Mouse (Mus musculus) liver (tissue): ENCODE measurements around the gene Pde4b.

ENCODE experiments used
- DNase-seq: peaks from one replicate; pipeline ENCODE4 v3.0.0-alpha.2; 2020; ENCODE audit warnings: mixed read lengths

Gene Pde4b

GRCm38 (mm10) chr4:102408938-102409337 lies 321.6 kb downstream of the Pde4b start:
- DNase-seq: no peak

DNA sequence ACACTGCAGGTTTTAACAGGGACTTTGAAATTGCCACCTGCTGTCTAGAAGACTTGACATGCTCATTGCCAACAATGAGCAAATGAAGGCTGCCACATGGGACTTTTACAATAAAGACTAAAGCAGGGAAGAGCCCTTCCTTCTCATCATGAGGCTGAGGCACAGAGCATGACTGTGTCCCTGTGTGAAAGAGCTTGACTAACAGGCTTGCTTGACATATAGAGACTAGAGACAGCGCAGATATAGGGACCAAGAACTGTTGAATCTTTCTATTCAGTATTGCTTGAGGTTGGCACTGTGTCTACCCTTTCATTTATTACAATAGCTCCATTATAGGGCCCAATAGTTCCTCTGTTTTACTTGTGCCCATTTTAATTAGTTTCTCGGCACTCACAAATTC lies 325.8 kb downstream of the Pde4b start:
- DNase-seq: no peak

GRCm38 (mm10) chr4:102413794-102414193 lies 326.5 kb downstream of the Pde4b start:
- no peak for DNase-seq

DNA sequence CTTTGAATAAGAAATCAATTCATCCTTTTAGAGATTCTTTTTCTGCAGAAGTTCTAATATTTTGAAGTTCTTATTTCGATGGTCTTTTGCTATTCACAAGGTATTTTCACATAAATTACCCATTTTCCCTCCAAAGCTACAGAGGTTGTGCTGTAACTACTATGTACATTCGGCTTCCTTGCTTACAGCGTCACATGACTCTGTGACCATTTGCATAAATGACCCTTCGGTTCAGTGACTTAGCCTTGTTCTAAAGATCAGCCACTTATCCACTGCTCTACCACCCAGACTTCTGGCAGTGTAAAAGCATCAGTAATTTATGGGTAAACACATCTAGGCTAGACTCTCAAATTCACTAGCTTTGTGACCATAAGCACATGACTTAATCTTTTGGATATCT lies 327.3 kb downstream of the Pde4b start:
- no peak for DNase-seq

GRCm38 (mm10) chr4:102420794-102421397 lies 333.6 kb downstream of the Pde4b start:
- DNase-seq: no peak

GRCm38 (mm10) chr4:102421398-102421859 lies 334.1 kb downstream of the Pde4b start:
- no peak for DNase-seq

DNA sequence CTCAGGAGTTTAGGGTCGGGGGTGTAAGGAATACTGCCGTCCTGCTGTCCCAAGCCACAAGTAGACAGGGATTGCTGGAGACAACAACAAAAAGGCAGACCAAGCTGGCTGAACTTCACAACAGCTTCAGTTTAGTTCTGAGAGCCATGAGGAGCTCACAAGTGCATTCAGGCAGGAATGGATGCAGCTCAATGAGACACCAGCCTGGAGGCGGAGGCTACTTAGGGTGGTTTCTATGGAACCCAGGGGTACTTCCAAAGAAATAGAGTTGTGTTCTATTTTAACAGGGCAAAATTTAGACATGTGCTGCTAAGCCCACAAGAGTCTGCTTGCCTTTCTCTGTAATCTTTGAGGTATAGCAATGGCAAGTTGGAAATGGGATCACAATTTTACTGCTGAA lies 336.8 kb downstream of the Pde4b start:
- DNase-seq: no peak

GRCm38 (mm10) chr4:102425422-102425821 lies 338.1 kb downstream of the Pde4b start:
- no peak for DNase-seq

DNA sequence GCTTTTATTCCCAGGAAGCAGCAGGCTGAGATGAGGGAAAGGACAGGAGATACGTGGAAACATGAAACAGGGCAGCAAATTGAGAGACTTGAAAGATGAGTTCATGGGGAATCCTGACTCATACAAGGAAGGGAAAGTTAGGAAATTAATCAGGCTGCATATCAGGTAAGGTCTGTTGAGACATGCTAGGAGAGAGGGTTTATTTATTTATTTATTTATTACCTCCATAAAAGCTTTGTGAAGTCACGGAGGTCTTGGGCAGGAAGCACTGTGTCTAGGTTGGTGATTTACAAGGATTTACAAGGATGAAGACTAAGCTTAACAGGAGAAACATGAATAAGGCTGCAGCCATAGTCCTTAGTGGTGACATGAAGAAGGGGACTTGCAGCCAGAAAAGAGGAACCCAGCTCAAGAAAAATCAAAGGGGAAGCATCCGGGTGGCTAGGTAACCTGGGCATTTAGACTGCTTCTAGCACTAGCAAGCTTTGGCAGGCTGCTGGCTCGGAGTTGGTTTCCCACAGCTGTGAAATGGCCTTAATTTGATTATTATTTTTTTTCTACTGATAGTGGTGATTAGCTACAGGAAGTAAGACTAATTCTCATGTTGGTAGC lies 342.5 kb downstream of the Pde4b start:
- DNase-seq: no peak

GRCm38 (mm10) chr4:102432040-102432782 lies 344.9 kb downstream of the Pde4b start:
- DNase-seq: no peak

- peak; percentile 7 for DNase-seq
These were observed 352.2 kb downstream of the Pde4b start for GRCm38 (mm10) chr4:102439401-102440118.

DNA sequence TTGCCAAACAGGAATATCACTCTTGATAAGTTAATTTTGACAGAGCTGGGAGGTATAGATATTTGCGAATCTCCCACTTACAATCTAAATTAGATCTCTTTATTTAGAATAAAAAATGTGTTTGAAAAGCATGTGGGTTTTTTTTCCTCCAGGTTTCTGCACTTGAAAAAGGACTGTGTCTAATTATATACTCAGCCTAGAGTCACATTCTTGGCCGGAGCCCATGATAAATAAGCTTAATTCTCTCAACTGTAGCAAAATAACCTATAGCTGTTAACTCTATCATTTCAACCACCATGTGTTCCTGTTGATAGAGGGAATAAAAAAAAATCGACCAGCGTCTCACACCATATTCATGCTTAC lies 352.8 kb downstream of the Pde4b start:
- no peak for DNase-seq

DNA sequence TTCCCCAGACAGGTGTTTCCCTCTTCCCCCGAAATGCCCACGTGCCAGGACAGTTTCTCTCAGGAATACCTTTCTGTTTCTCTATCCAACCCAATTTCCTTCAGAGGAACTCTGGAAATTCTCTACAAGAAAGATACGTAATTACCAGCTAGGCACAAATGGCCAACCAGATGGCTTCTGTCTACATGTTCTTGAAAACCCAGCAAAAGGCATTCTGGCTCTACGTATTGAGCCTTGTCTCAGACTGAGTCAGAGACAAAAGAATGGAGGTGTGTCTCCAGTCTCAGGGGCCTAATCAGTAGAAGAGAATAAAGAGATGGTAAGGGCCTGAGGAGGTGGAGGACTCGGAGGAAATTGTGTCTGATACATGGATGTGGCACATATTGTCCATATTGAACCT lies 356.2 kb downstream of the Pde4b start:
- DNase-seq: no peak

GRCm38 (mm10) chr4:102444501-102444900 lies 357.2 kb downstream of the Pde4b start:
- DNase-seq: no peak

GRCm38 (mm10) chr4:102446160-102446945 lies 359.0 kb downstream of the Pde4b start:
- peak; percentile 2 for DNase-seq

DNA sequence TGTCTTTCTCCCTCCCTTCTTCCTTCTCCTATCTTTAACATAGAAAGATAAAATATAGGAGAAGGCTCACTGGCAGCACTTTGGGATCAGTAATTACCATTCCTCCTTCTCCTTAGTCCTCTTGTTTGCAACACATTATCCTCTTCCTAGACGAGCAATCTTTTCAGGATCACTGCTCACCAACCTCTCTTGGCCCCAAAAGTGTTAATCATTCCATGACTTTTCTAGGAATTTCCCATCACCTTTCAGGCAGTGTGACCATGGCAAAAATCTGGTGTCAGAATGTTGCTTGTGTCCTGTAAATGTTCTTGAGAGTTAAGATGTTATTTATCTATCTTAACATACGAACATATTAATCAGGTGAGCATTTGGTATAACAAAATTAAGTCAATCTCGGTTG lies 369.1 kb downstream of the Pde4b start:
- no peak for DNase-seq

DNA sequence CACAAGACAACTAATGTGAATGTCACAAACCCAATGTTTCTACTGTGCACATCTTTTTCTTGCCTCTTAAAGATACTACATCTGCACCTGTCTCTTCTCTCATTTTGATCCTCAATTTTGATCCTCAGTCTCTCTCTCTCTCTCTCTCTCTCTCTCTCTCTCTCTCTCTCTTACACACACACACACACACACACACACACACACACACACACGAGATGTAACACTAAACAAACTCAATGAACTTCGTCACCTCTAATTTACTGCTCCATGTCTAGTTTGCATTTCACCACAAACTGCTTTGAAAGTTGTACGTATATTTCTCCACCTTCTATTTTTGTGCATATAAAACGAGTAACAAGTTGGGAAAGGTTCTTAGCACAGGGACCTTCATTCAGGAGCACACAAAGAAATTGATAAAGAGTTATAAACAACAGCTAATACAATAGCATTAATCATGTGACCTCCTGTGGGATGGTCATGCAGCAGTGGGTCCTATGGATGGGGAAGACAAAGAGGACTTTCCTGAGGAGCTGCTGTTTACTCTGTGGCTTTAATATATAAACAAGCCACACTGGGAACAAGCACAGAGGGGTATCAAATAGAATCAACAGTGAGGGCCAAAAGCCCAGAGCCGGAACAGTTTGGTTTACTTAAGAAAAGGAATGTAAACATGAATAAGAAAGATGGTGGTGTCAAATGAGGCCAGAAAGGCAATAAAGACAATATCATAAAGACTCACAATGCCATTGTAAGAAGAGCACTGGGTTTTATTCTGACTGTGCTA lies 372.1 kb downstream of the Pde4b start:
- DNase-seq: no peak

- no peak for DNase-seq
These were observed 390.8 kb downstream of the Pde4b start for GRCm38 (mm10) chr4:102478104-102478503.

DNA sequence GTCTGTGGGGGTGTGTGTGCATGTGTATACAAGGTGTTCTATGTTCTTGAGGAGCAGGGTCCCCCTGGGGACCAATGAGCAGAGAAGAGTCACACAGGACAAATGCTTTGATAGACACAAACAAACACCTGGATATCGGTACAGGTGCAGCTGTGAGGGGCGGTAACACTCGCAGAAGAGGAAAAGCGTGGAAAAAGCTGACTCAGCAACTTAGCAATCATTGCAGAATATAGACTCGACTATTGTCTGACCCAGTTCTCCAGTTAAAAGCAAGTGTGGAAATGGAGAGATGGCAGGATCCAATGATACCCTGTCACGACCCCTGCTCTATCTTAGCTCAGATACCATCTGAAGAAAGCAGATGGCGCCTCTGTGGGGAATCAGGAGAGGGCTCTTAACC lies 391.5 kb downstream of the Pde4b start:
- DNase-seq: no peak

DNA sequence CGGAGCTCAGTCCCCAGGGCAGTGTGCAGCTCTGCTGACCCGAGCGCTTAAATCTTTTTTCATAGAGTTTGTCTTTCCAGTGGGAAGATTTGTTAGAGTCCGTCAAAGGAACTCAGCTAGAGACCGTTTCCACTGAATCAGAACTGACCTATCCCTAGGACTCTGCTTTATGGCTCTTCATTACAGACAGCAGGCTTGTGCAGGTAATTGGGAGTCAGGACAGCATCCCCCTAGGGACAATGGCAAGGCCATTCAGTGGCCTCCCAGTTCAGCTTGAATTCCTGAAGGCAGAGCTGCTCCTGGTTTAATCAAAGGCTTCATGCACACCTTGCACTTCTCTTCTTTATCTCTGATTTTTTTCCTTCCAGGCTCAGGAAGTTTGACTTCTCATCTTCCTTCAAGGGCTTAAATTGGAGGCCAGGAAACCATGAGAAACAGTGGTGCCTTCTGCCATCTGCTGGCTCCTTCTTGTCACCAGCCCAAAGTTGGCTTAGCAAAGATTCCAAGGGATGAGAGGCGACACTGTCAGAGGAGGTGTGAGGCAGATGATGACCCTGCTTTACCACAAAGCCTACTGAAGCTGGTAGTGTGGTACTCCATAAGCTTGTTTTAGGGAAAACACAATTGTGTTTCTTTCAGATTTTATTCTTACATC lies 393.6 kb downstream of the Pde4b start:
- DNase-seq: no peak

- DNase-seq: no peak
These were observed 396.1 kb downstream of the Pde4b start for GRCm38 (mm10) chr4:102483354-102484018.
